Mouse (Mus musculus): ENCODE results near the gene Bpifa3.

GRCm38 (mm10) chr2:154171621-154172020 lies 41.5 kb downstream of the Bpifa3 start:
- TF ChIP-seq CTCF (IDR thresholded peaks at IDR 0.05; ENCODE audit: low read depth, low read length) (no peak), POLR2A (IDR thresholded peaks at IDR 0.05; ENCODE audit: extremely low read depth, insufficient read depth, low read length) (no peak)
